Mouse (Mus musculus) heart, embryonic 15.5 days (tissue): Measurements from ENCODE around the gene Atad2b. TPM values are rescaled to one million over a fixed set of nuclear protein-coding genes. Genes with fewer than 3 reads are reported as not detected.

Experiments used
- ATAC-seq: fragments of 200-750 bp; cut with Nextera tagmentation; replicated peaks from 2 replicates; pipeline ENCODE4 v1.8.0; 2017; ENCODE audit warnings: low read depth, moderate TSS enrichment; ENCODE audit not compliant: insufficient number of reproducible peaks, insufficient read depth, low FRiP score
- H3K27ac ChIP-seq: fragments of 300-500 bp; sonication (generic); 2 replicates; pipeline ENCODE4 v1.5.1; 2015; ENCODE audit warnings: mild to moderate bottlenecking, inconsistent platforms
- H3K27me3 ChIP-seq: fragments of 300-500 bp; sonication (generic); 2 replicates; pipeline ENCODE4 v1.6.1; 2015; ENCODE audit warnings: inconsistent platforms
- H3K36me3 ChIP-seq: fragments of 300-500 bp; sonication (generic); 2 replicates; pipeline ENCODE4 v1.6.1; 2015; ENCODE audit warnings: mild to moderate bottlenecking, inconsistent platforms
- H3K4me1 ChIP-seq: fragments of 300-500 bp; sonication (generic); replicated peaks from 2 replicates; pipeline ENCODE4 v1.6.1; 2015; ENCODE audit warnings: inconsistent platforms
- H3K4me2 ChIP-seq: fragments of 300-500 bp; sonication (generic); 2 replicates; pipeline ENCODE4 v1.6.1; 2015; ENCODE audit warnings: inconsistent platforms, mild to moderate bottlenecking, moderate library complexity
- H3K4me3 ChIP-seq: fragments of 300-500 bp; sonication (generic); 2 replicates; pipeline ENCODE4 v1.5.1; 2015; ENCODE audit warnings: mild to moderate bottlenecking, inconsistent platforms
- H3K9ac ChIP-seq: fragments of 300-500 bp; sonication (generic); 2 replicates; pipeline ENCODE4 v1.6.1; 2015; ENCODE audit warnings: mild to moderate bottlenecking, inconsistent platforms
- H3K9me3 ChIP-seq: fragments of 300-500 bp; sonication (generic); replicated peaks from 2 replicates; pipeline ENCODE4 v1.6.1; 2016; ENCODE audit warnings: inconsistent platforms
- WGBS: fragments of 180-500 bp; shearing (Covaris S2); methylation state at CpG from one replicate; pipeline ENCODE4 v1.1.7; 2015; ENCODE audit warnings: mixed read lengths; 5-methylcytosine and 5-hydroxymethylcytosine counted together
- polyA plus RNA-seq: library from polyadenylated mRNA; unstranded; fragments of >200 nt; fragmentation: Nextera tagmentation; extraction: Ambion mirVana; gene quantifications from 2 replicates; pipeline ENCODE4 v1.2.1, GENCODE M21; 2015

The Atad2b gene
- polyA plus RNA-seq = 6.0 and 6.9 TPM in 2 replicates

DNA sequence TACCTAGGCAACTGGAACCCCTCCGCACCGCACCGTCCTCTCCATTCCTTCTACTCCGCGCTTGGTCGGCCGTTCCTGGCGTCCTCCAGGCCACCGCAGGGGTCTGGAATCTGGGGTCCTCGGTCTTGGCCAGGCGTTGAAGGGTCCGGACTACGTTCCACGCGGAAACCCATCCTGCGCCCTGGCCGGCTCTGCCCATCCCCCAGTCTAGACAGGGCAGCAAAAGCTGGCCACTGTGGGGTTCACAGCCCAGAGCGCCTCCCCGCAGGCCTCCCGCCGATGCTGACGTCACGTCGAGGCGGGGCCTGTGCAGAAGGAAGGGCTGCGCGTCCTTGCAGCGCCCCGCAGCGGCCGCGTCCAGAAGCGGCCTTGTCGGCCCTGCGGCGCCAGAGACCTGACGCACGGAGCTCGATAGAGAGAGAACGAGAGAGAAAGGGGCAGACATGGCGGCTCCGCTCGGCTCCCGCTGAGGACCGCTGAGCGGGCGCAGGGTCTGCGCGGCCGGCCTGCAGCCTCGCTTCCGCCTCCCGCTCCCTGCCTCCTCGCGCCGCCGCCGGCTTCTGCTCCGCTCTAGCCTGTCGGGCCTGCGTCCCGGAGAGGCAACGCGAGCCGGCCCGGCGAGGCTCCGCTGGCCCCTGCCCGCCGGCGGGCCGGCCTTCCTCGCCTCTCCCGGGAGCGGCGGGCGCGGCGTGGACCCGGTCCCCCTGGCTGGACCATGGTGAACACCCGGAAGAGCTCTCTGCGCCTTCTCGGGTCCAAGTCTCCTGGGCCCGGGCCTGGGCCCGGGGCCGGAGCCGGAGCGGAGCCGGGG lies at the start of gene Atad2b:
Gene Atad2b (plus strand): TSS at position 360 of the 811 bp plus-strand sequence.
- H3K27ac ChIP-seq = peak within 1 kb of the TSS; percentile 96
- peak; percentile 98 for ATAC-seq
- no peaks in the 10 kb centered on the region for H3K9me3 ChIP-seq
- WGBS = 0% methylated on average over 83 of the region's 89 CpGs
- H3K27me3 ChIP-seq = no peaks in the 10 kb centered on the region
- peak within 1 kb of the TSS; percentile 84 for H3K4me3 ChIP-seq
- peak within 1 kb of the TSS; percentile 72 for H3K4me2 ChIP-seq
- peaks cover 12% of the 10 kb centered on the region for H3K4me1 ChIP-seq
- H3K9ac ChIP-seq = peak within 1 kb of the TSS; percentile 95
- no peaks in the 10 kb centered on the region for H3K36me3 ChIP-seq

DNA sequence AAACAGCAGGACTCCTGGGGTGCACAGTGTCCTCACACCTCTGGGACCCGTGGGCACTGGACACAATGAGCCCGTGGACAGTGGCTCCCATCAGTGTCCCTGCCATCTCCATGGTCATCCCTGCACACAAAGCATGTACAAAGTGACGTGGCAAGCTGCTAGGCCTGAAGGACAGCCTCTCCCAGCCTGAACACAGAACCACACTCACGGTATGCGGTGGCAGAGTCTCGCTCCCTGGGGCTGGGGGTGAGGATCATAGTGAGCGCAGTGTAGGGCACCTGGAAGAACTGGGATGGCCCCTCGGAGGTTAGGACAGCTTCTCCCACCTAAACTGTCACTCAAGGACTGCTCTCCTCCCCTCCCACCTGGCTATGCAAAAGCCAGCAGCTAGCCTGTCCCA lies 48.2 kb upstream of the Atad2b start:
- Histone ChIP-seq H3K4me3 (no peak overlapping the region), H3K4me1 (peaks cover 24% of the 10 kb centered on the region)
- WGBS = 76% methylated on average over 8 of the region's 8 CpGs

DNA sequence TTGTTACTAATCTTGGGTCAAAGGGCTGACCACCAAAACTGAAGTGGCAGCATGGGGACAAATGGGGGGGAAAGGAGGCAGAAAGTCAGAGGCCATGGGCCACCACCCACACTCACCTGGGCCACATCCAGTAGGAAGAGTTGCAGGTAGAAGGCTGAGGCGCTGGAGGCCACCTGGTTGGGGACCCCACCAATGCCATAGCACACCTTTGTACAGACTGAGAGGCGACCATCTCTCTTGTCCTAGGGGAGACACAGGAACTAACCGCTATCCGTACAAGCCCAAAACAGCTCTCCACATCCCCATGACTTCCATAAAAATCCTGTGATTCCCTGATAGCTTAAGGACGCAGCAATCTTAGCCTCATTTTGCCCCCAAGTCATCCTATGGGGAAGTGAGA lies 45.9 kb upstream of the Atad2b start:
- Histone ChIP-seq H3K36me3 (no peaks in the 10 kb centered on the region), H3K4me1 (peaks cover 28% of the 10 kb centered on the region), H3K9ac (no peak overlapping the region), H3K4me2 (no peak overlapping the region), H3K27ac (no peak overlapping the region), H3K27me3 (no peaks in the 10 kb centered on the region), H3K4me3 (no peak overlapping the region), H3K9me3 (no peaks in the 10 kb centered on the region)
- WGBS = 94% methylated on average over 5 of the region's 5 CpGs
- ATAC-seq = no peak

More for the DNA sequence above, 48.2 kb upstream of the Atad2b start:
- no peaks in the 10 kb centered on the region for H3K27me3 ChIP-seq
- no peak overlapping the region for H3K4me2 ChIP-seq
- H3K36me3 ChIP-seq = no peaks in the 10 kb centered on the region
- ATAC-seq = no peak
- no peak overlapping the region for H3K27ac ChIP-seq
- H3K9ac ChIP-seq = no peak overlapping the region
- no peaks in the 10 kb centered on the region for H3K9me3 ChIP-seq

DNA sequence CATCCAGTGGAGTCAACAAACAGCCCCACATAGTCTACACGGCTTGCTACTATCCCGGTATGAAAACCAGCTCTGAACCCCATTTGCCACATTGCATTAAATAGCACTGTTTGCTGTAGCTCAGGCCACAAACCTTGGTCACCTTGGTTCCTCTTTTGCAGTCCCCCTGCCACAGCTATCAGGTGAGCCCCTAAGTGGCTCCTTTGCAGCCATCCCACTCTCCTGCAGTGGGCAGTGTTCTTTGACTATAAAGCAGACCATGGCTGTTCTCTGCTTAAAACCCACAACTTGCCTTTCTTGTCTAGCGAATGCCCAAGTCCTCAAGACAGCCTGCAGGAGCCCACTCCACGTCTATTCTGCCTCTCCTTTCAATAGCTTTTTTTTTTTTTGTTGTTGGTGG lies 44.9 kb upstream of the Atad2b start:
- WGBS = 43% methylated on average over 4 of the region's 4 CpGs
- Histone ChIP-seq H3K27me3 (no peaks in the 10 kb centered on the region), H3K9ac (no peak overlapping the region), H3K9me3 (no peaks in the 10 kb centered on the region), H3K4me1 (peaks cover 28% of the 10 kb centered on the region), H3K27ac (no peak overlapping the region), H3K4me3 (no peak overlapping the region), H3K36me3 (no peaks in the 10 kb centered on the region), H3K4me2 (no peak overlapping the region)
- ATAC-seq = no peak

DNA sequence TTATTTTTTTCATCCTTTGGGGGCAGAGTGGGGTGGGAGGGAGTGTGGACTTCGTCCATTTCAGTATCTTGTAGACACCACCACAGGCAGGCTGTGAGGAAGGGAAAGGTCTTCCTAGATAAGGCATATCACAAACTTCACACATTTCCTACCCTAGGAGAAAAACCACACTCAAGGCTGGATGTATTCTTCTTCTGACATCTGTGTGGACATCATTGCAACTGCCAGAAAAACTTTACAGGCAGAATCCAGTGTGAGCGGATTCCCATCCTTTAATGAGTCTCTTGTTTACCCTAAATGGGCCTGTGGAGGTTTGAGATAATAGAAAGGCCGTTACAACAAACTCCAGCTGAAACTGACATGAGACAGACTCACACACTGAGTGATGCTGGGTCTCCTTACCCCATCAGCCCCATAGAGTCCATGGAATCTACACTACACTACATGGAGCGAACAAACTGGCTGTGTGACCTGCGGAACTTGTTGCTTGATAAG lies 44.1 kb upstream of the Atad2b start:
- no peak overlapping the region; the same call in 1 of the 2 replicates for H3K4me2 ChIP-seq
- no peaks in the 10 kb centered on the region for H3K9me3 ChIP-seq
- H3K9ac ChIP-seq = no peak overlapping the region
- H3K36me3 ChIP-seq = no peaks in the 10 kb centered on the region
- ATAC-seq = no peak
- H3K27me3 ChIP-seq = no peaks in the 10 kb centered on the region
- WGBS = 58% methylated on average over 5 of the region's 5 CpGs
- H3K4me1 ChIP-seq = peaks cover 28% of the 10 kb centered on the region
- no peak overlapping the region for H3K27ac ChIP-seq
- H3K4me3 ChIP-seq = no peak overlapping the region

DNA sequence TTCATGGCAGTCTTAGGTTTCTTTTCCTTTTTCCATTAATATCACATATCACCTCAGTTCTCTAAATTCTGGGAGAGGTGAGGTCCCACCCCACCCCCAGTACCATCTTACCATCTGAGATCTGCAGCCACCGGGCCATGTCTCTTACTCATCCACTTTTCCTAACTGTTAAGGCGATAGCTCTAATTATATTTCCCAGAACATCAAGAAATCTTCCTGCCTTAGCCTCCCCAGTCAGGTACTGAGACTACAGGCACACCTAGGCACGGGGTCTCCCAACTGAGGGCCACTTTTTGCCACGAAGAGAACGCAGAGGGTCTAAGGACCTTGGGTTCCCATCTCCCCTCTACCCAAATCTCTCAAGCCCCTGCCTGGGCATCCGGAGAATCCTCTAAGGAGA lies 43.6 kb upstream of the Atad2b start:
- ATAC-seq = no peak
- Histone ChIP-seq H3K9me3 (no peaks in the 10 kb centered on the region), H3K9ac (no peak overlapping the region; the same call in 1 of the 2 replicates), H3K4me3 (peak overlapping the region; percentile 46), H3K4me2 (peak overlapping the region; percentile 89), H3K4me1 (peaks cover 28% of the 10 kb centered on the region), H3K36me3 (no peaks in the 10 kb centered on the region), H3K27me3 (no peaks in the 10 kb centered on the region), H3K27ac (no peak overlapping the region)
- WGBS = 70% methylated on average over 6 of the region's 6 CpGs

DNA sequence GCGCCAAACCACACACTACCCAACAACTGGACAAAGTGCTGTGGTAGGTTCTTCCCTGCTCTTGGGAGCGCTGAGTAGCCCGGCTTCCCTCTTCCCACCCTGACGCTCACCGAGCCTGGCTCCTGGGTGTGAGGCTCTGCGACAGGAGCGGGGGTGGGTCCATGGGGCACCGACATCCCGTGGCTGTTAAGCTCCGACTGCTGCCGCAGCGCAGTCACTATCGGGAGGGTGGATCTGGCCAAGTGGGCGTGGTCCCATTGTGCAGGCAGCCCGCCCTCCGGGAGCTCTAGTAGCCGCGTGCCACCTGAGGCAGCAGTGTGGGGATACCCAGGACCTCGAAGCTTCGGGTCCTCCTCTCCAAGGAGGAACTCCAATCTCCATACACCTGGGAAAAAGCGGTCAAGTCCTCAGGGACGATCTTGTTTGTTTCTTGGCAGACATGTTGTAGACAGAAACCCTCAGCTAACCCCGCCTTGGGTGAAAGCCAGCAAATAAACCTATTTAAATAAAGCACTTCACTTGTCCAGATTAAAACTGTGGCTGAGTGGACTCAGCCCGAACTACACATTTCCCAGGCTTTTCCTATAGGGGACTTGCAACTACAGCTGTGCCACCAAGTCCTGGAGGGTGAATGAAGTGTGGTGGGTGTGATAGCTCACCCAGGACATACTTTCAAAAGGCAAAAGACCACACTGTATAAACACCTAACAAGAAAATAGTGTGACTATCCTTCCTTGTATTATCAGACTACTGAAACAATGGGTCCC lies 42.8 kb upstream of the Atad2b start, which contains the start of gene Mfsd2b:
Gene Mfsd2b (minus strand): TSS at position 199 of the 767 bp plus-strand sequence.
- Histone ChIP-seq H3K27me3 (no peaks in the 10 kb centered on the region), H3K4me2 (peak within 1 kb of the TSS; percentile 89), H3K4me3 (peak within 1 kb of the TSS; percentile 46), H3K9ac (peak within 1 kb of the TSS; percentile 49), H3K9me3 (no peaks in the 10 kb centered on the region), H3K27ac (no peak within 1 kb of the TSS), H3K36me3 (peaks cover 7% of the 10 kb centered on the region), H3K4me1 (peaks cover 25% of the 10 kb centered on the region)
- WGBS = 5% methylated on average over 24 of the region's 24 CpGs
- peak; percentile 88 for ATAC-seq

DNA sequence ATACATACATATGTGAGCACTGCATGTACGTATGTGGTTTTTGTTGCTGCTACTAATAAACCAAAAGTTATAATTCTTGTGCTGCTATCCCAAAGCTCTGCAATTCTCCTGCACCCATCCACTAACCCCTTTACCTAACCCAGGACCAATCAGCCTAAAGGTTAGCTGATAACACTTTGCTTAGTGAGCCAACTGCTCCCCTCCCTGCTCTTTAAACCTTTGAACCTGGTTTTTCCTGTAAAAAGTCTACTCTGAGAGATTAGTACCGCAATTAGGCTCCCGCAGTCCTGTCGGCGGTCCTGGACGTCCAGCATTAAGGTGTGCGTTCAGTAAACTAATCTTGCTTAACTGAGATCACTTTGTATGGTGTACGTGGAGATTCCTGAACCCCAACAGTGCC lies 41.5 kb upstream of the Atad2b start:
- H3K4me3 ChIP-seq = no peak overlapping the region
- H3K4me2 ChIP-seq = no peak overlapping the region
- H3K4me1 ChIP-seq = peaks cover 24% of the 10 kb centered on the region
- H3K9ac ChIP-seq = no peak overlapping the region
- H3K36me3 ChIP-seq = peaks cover 13% of the 10 kb centered on the region
- no peaks in the 10 kb centered on the region for H3K27me3 ChIP-seq
- H3K9me3 ChIP-seq = no peaks in the 10 kb centered on the region
- 85% methylated on average over 8 of the region's 8 CpGs for WGBS
- no peak for ATAC-seq
- no peak overlapping the region for H3K27ac ChIP-seq

DNA sequence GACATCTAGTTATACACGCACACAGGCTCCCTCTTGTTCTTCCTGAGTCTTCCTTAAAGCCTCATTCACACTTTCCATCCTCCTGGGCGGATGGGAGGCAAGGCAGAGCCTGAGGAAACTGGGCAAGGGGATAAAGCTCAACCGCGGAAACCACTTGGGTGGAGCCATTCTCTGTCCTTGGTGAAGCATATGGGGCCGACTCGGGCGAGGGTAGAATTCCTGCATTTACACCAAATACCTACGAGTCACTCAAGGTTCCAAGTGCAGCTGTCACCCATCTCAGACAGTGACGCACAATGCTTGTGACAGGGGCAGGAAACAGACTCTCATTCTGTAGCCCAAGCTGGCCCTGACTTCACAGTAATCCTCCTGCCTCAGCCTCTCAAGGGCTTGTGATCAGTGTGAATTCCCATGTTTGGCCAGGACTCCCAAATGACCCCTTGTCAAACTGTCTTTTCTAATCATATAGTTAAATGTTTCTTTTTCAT lies 38.8 kb upstream of the Atad2b start:
- ATAC-seq = no peak
- H3K9me3 ChIP-seq = no peaks in the 10 kb centered on the region
- WGBS = 71% methylated on average over 9 of the region's 9 CpGs
- H3K27me3 ChIP-seq = no peaks in the 10 kb centered on the region
- H3K4me2 ChIP-seq = no peak overlapping the region
- no peak overlapping the region for H3K9ac ChIP-seq
- no peak overlapping the region for H3K4me3 ChIP-seq
- no peak overlapping the region for H3K27ac ChIP-seq
- H3K4me1 ChIP-seq = peaks cover 17% of the 10 kb centered on the region
- H3K36me3 ChIP-seq = peaks cover 24% of the 10 kb centered on the region

DNA sequence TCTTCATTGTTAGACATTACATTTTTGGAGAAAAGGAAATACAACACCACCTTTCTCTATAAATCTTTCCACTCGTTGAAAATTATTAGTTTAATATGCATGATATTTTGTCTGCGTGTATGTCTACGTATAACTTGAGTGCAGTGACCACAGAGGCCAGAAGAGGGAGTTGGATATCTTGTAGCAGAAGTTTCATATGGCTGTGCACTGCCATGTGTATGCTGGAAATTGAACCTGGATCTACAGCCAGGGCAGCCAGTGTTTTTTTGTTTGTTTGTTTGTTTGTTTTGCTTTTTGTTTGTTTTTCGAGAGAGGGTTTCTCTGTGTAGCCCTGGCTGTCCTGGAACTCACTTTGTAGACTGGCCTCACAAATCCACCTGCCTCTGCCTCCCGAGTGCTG lies 38.1 kb upstream of the Atad2b start:
- 91% methylated on average over 5 of the region's 5 CpGs for WGBS
- ATAC-seq = no peak
- peaks cover 24% of the 10 kb centered on the region for H3K36me3 ChIP-seq

DNA sequence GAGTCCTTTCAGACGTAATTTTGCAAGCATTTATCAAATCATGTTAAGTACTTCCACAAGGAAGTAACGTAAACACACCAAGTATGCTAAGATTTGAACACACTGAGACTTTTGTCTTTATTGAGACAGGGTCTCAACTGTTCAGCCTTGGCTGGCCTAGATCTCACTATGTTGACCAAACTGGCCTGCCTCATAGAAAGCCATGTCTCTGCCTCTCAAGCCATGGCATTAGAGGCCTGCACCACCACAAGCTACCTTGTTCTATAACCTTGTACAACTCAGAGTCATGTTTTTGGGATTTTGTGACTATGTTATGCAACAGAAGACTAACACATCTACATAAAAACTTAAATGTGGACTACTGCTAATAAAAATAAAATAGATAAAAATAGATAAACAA lies 35.1 kb upstream of the Atad2b start:
- Histone ChIP-seq H3K9ac (no peak overlapping the region), H3K4me1 (no peaks in the 10 kb centered on the region), H3K4me2 (no peak overlapping the region), H3K9me3 (no peaks in the 10 kb centered on the region), H3K27ac (no peak overlapping the region), H3K27me3 (no peaks in the 10 kb centered on the region), H3K4me3 (no peak overlapping the region), H3K36me3 (peaks cover 24% of the 10 kb centered on the region)
- no peak for ATAC-seq
- WGBS = 80% methylated on average over 2 of the region's 2 CpGs

More for the DNA sequence above, 38.1 kb upstream of the Atad2b start:
- Histone ChIP-seq H3K9ac (no peak overlapping the region), H3K4me2 (no peak overlapping the region), H3K9me3 (no peaks in the 10 kb centered on the region), H3K27ac (no peak overlapping the region), H3K4me1 (peaks cover 11% of the 10 kb centered on the region), H3K4me3 (no peak overlapping the region), H3K27me3 (no peaks in the 10 kb centered on the region)
